Mouse (Mus musculus): ENCODE data around the gene Ino80. TPM values are rescaled to one million over a fixed set of nuclear protein-coding genes. Genes with fewer than 3 reads are reported as not detected.
A peak's percentile ranks its signal among the peaks of the same experiment; 100 is the strongest.

Gene Ino80
- polyA plus RNA-seq, 1 experiment from 2014 or later = 2.6 TPM

GRCm38 (mm10) chr2:119388266-119388665 lies 89.2 kb downstream of the Ino80 start:
- H3K4me1 ChIP-seq = 0 out of 2 replicates have a peak, but pooled peaks cover 5% of the 10 kb centered on the region
- WGBS = 73% methylated on average over 1 of the region's 1 CpGs

DNA sequence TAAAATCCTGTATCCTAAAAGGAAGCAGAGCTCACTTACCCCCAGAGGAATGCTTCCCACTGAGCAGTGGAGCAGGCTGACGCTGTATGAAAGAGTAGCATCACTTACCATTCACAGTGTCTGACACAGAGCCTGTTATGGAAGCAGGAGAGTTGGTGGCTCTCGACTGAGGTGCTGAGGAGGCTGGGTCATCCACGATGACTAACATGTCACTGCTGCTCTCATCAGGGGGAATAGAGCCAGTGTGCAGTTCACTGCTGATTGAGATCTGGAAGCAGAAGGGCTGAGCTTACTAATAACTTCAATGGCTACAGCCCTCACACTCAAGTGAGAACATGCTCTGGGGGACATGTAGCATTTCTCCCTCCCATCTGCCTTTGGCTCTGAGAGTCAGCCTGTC lies 98.0 kb downstream of the Ino80 start:
- Histone ChIP-seq H3K9me3 (no peaks in the 10 kb centered on the region), H3K4me1 (no peaks in the 10 kb centered on the region), H3K27me3 (replicated peaks) (no peaks in the 10 kb centered on the region), H3K27ac (replicated peaks) (no peak overlapping the region), H3K4me3 (no peak overlapping the region), H3K36me3 (peaks cover 96% of the 10 kb centered on the region), H3K4me2 (no peak overlapping the region), H3K9ac (no peak overlapping the region)
- 85% methylated on average over 3 of the region's 3 CpGs for WGBS
- ATAC-seq (ENCODE audit: extremely low read depth, insufficient number of reproducible peaks, low FRiP score, low TSS enrichment) = no peak

More at GRCm38 (mm10) chr2:119388266-119388665, 89.2 kb downstream of the Ino80 start:
- Histone ChIP-seq H3K9ac (no peak overlapping the region), H3K27me3 (replicated peaks) (no peaks in the 10 kb centered on the region), H3K36me3 (peaks cover 73% of the 10 kb centered on the region), H3K27ac (replicated peaks) (no peak overlapping the region), H3K9me3 (no peaks in the 10 kb centered on the region), H3K4me3 (no peak overlapping the region), H3K4me2 (no peak overlapping the region)
- no peak for ATAC-seq (ENCODE audit: extremely low read depth, insufficient number of reproducible peaks, low FRiP score, low TSS enrichment)

GRCm38 (mm10) chr2:119377826-119378225 lies 99.7 kb downstream of the Ino80 start:
- H3K9ac ChIP-seq = no peak overlapping the region
- ATAC-seq (ENCODE audit: extremely low read depth, insufficient number of reproducible peaks, low FRiP score, low TSS enrichment) = no peak
- H3K27me3 ChIP-seq (replicated peaks) = no peaks in the 10 kb centered on the region
- no peaks in the 10 kb centered on the region for H3K9me3 ChIP-seq
- no peaks in the 10 kb centered on the region for H3K4me1 ChIP-seq
- WGBS = 69% methylated on average over 3 of the region's 3 CpGs
- H3K4me2 ChIP-seq = no peak overlapping the region
- H3K4me3 ChIP-seq = no peak overlapping the region
- peaks cover 100% of the 10 kb centered on the region for H3K36me3 ChIP-seq
- H3K27ac ChIP-seq (replicated peaks) = peak overlapping the region; percentile 39; the same call in 1 of the 2 replicates

- peak overlapping the region; percentile 39; the same call in 1 of the 2 replicates for H3K27ac ChIP-seq (replicated peaks)
- no peaks in the 10 kb centered on the region for H3K27me3 ChIP-seq (replicated peaks)
- 74% methylated on average over 9 of the region's 9 CpGs for WGBS
- H3K9ac ChIP-seq = no peak overlapping the region
- H3K4me2 ChIP-seq = no peak overlapping the region
- no peaks in the 10 kb centered on the region for H3K9me3 ChIP-seq
- no peak for ATAC-seq (ENCODE audit: extremely low read depth, insufficient number of reproducible peaks, low FRiP score, low TSS enrichment)
- H3K36me3 ChIP-seq = peaks cover 100% of the 10 kb centered on the region
- H3K4me3 ChIP-seq = no peak overlapping the region
- no peaks in the 10 kb centered on the region for H3K4me1 ChIP-seq
Measured at GRCm38 (mm10) chr2:119377286-119377685, 100.2 kb downstream of the Ino80 start.

- WGBS = 91% methylated on average over 10 of the region's 10 CpGs
- Histone ChIP-seq H3K4me3 (no peak overlapping the region), H3K36me3 (peaks cover 75% of the 10 kb centered on the region), H3K4me1 (no peaks in the 10 kb centered on the region), H3K9me3 (no peaks in the 10 kb centered on the region), H3K9ac (no peak overlapping the region), H3K27me3 (replicated peaks) (no peaks in the 10 kb centered on the region), H3K4me2 (no peak overlapping the region), H3K27ac (replicated peaks) (no peak overlapping the region)
- no peak for ATAC-seq (ENCODE audit: extremely low read depth, insufficient number of reproducible peaks, low FRiP score, low TSS enrichment)
Measured at GRCm38 (mm10) chr2:119370116-119370515, 107.4 kb downstream of the Ino80 start.

DNA sequence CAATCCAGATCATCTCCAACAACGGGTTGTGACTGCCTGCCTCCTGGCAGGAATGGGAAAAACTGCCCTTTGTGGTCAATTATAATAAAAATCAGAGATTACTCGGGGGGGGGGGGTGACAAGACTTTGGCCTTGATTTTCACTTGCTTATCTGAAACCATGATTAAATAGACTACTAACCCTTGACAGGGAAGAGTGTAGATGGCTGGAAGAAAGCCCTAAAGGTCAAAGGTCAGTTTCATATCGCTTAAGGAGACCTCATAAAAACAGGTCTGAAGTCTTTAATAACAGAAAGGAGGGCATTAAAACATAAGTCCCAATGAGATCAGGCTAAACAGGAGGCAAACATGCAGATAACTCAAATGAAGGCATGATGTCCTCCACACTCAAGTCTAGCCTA lies 110.1 kb downstream of the Ino80 start:
- no peak for ATAC-seq (ENCODE audit: extremely low read depth, insufficient number of reproducible peaks, low FRiP score, low TSS enrichment)
- H3K9ac ChIP-seq = no peak overlapping the region
- H3K4me2 ChIP-seq = no peak overlapping the region
- no peaks in the 10 kb centered on the region for H3K27me3 ChIP-seq (replicated peaks)
- H3K4me3 ChIP-seq = no peak overlapping the region
- peaks cover 47% of the 10 kb centered on the region for H3K36me3 ChIP-seq
- no peaks in the 10 kb centered on the region for H3K4me1 ChIP-seq
- 79% methylated on average over 3 of the region's 3 CpGs for WGBS
- no peak overlapping the region for H3K27ac ChIP-seq (replicated peaks)
- H3K9me3 ChIP-seq = no peaks in the 10 kb centered on the region

DNA sequence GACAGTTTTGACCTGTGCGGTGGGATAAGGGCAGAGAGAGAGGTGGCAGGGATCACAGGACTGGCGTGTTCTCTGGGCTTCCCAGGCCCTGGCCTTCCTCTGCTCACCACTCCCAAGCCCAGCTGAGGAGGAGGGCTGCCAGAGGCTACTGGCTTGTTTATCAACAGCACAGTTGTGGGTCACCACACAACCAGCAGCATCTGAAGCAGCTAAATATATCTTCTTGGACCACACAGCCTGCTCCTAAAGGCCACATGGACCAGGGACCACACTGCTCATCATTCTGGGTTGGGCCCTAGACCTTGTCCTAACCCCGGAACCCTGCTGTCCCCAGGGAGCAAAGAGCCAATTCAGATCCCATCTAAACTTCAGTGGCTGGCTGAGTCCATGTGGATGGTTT lies 112.5 kb downstream of the Ino80 start:
- H3K4me3 ChIP-seq = no peak overlapping the region
- 77% methylated on average over 3 of the region's 3 CpGs for WGBS
- no peak overlapping the region for H3K9ac ChIP-seq
- no peak for ATAC-seq (ENCODE audit: extremely low read depth, insufficient number of reproducible peaks, low FRiP score, low TSS enrichment)
- H3K27ac ChIP-seq (replicated peaks) = no peak overlapping the region
- peaks cover 30% of the 10 kb centered on the region for H3K36me3 ChIP-seq
- no peaks in the 10 kb centered on the region for H3K4me1 ChIP-seq
- no peak overlapping the region for H3K4me2 ChIP-seq
- H3K27me3 ChIP-seq (replicated peaks) = no peaks in the 10 kb centered on the region
- H3K9me3 ChIP-seq = peaks cover 14% of the 10 kb centered on the region

GRCm38 (mm10) chr2:119359721-119360291 lies 117.7 kb downstream of the Ino80 start:
- H3K4me3 ChIP-seq = no peak overlapping the region

DNA sequence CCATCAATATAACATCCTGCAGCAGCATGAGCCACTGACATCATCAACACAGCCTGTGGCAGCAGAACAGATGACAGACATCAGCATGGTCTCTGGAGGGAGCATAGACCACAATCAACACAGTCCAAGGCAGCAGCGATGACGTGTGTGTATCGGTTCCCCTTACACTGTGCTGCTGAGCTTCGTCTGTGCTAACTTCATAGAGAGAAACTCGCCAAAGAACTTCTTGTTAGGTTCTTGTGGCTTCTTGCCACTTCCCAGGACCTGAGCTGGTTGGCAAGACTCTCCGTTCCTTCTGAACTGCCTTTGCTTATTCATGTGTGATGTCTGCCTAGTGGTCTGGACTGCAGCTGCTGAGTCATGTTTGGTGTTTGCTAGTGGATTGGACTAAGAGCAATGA lies 119.2 kb downstream of the Ino80 start:
- peaks cover 7% of the 10 kb centered on the region; the same call in 1 of the 2 replicates for H3K27me3 ChIP-seq (replicated peaks)

More at GRCm38 (mm10) chr2:119359721-119360291, 117.7 kb downstream of the Ino80 start:
- WGBS = 52% methylated on average over 2 of the region's 2 CpGs
- Histone ChIP-seq H3K9ac (no peak overlapping the region), H3K4me2 (no peak overlapping the region), H3K36me3 (0 out of 2 replicates have a peak, but pooled peaks cover 5% of the 10 kb centered on the region), H3K4me1 (no peaks in the 10 kb centered on the region), H3K9me3 (peaks cover 14% of the 10 kb centered on the region), H3K27me3 (replicated peaks) (no peaks in the 10 kb centered on the region), H3K27ac (replicated peaks) (no peak overlapping the region)
- ATAC-seq (ENCODE audit: extremely low read depth, insufficient number of reproducible peaks, low FRiP score, low TSS enrichment) = no peak

GRCm38 (mm10) chr2:119356805-119357204 lies 120.7 kb downstream of the Ino80 start:
- H3K9me3 ChIP-seq = peaks cover 13% of the 10 kb centered on the region
- H3K27ac ChIP-seq (replicated peaks) = no peak overlapping the region
- peaks cover 21% of the 10 kb centered on the region for H3K27me3 ChIP-seq (replicated peaks)
- ATAC-seq (ENCODE audit: extremely low read depth, insufficient number of reproducible peaks, low FRiP score, low TSS enrichment) = no peak
- H3K9ac ChIP-seq = no peak overlapping the region
- H3K4me3 ChIP-seq = no peak overlapping the region
- no peak overlapping the region for H3K4me2 ChIP-seq
- WGBS = 87% methylated on average over 5 of the region's 5 CpGs
- H3K36me3 ChIP-seq = 0 out of 2 replicates have a peak, but pooled peaks cover 3% of the 10 kb centered on the region
- H3K4me1 ChIP-seq = no peaks in the 10 kb centered on the region

More for the DNA sequence above, 119.2 kb downstream of the Ino80 start:
- Histone ChIP-seq H3K27ac (replicated peaks) (no peak overlapping the region), H3K4me1 (no peaks in the 10 kb centered on the region), H3K9me3 (peaks cover 14% of the 10 kb centered on the region), H3K9ac (no peak overlapping the region), H3K36me3 (0 out of 2 replicates have a peak, but pooled peaks cover 5% of the 10 kb centered on the region), H3K4me3 (no peak overlapping the region), H3K4me2 (no peak overlapping the region)
- WGBS = 76% methylated on average over 6 of the region's 6 CpGs
- ATAC-seq (ENCODE audit: extremely low read depth, insufficient number of reproducible peaks, low FRiP score, low TSS enrichment) = no peak

DNA sequence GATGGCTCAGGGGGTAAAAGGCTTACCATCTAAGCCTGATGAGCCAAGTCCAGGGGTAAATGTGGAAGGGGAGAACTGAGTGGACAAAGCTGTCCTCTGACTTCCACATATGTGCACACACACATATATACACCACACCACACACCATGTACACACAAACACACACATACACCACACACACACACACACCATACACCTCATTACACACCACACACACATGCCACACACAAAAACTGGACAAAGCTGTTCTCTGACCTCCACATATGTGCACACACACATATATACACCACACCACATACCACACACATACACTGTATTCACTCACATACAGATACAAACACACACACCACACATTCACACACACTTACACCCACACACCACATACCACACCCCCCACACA lies 121.2 kb downstream of the Ino80 start:
- Histone ChIP-seq H3K4me2 (no peak overlapping the region), H3K4me1 (peaks cover 3% of the 10 kb centered on the region), H3K27me3 (replicated peaks) (peaks cover 26% of the 10 kb centered on the region), H3K27ac (replicated peaks) (no peak overlapping the region), H3K9ac (no peak overlapping the region), H3K4me3 (no peak overlapping the region), H3K9me3 (peaks cover 8% of the 10 kb centered on the region; the same call in 1 of the 2 replicates), H3K36me3 (no peaks in the 10 kb centered on the region)
- ATAC-seq (ENCODE audit: extremely low read depth, insufficient number of reproducible peaks, low FRiP score, low TSS enrichment) = no peak

GRCm38 (mm10) chr2:119355651-119356050 lies 121.8 kb downstream of the Ino80 start:
- H3K9me3 ChIP-seq = peaks cover 1% of the 10 kb centered on the region; the same call in 1 of the 2 replicates
- H3K36me3 ChIP-seq = no peaks in the 10 kb centered on the region
- H3K4me3 ChIP-seq = no peak overlapping the region
- no peak for ATAC-seq (ENCODE audit: extremely low read depth, insufficient number of reproducible peaks, low FRiP score, low TSS enrichment)
- peaks cover 8% of the 10 kb centered on the region for H3K4me1 ChIP-seq
- H3K27me3 ChIP-seq (replicated peaks) = peaks cover 32% of the 10 kb centered on the region
- 31% methylated on average over 7 of the region's 7 CpGs for WGBS
- no peak overlapping the region for H3K27ac ChIP-seq (replicated peaks)
- no peak overlapping the region for H3K9ac ChIP-seq
- H3K4me2 ChIP-seq = no peak overlapping the region
